Mouse (Mus musculus) erythroblast, embryonic 14.5 days (primary cell): ENCODE data around the gene Erc1. TPM values are rescaled to one million over a fixed set of nuclear protein-coding genes. Genes with fewer than 3 reads are reported as not detected.

Experiments used
- H3K27me3 ChIP-seq: 2 replicates; pipeline ENCODE4 v1.6.1; 2012; ENCODE audit warnings: inconsistent platforms; ENCODE audit not compliant: control insufficient read depth
- H3K36me3 ChIP-seq: 2 replicates; pipeline ENCODE4 v1.6.1; 2012; ENCODE audit warnings: mild to moderate bottlenecking, inconsistent platforms; ENCODE audit not compliant: control insufficient read depth
- H3K4me1 ChIP-seq: 2 replicates; pipeline ENCODE4 v1.6.1; 2012; ENCODE audit warnings: inconsistent platforms; ENCODE audit not compliant: control insufficient read depth
- H3K4me3 ChIP-seq: replicated peaks from 2 replicates; pipeline ENCODE3; 2012; ENCODE audit warnings: moderate library complexity, mild to moderate bottlenecking, inconsistent platforms
- H3K9me3 ChIP-seq: 2 replicates; pipeline ENCODE4 v1.6.1; 2012; ENCODE audit warnings: low read length, inconsistent platforms, mixed read lengths; ENCODE audit not compliant: control insufficient read depth
- GATA1 ChIP-seq: IDR thresholded peaks from 2 replicates; pipeline ENCODE4 v1.6.1; 2012; ENCODE audit warnings: low read length, inconsistent platforms, mixed read lengths
- TAL1 ChIP-seq: IDR thresholded peaks from 3 replicates; pipeline ENCODE4 v1.6.1; 2012; ENCODE audit warnings: low read length, inconsistent platforms, mixed read lengths
- polyA plus RNA-seq: library from polyadenylated mRNA; stranded (reverse); fragments of >175 nt; gene quantifications from 2 replicates; pipeline ENCODE4 v1.2.3, GENCODE M21; 2012

Erc1 gene
- polyA plus RNA-seq, 1 experiment: 0.15 TPM

DNA sequence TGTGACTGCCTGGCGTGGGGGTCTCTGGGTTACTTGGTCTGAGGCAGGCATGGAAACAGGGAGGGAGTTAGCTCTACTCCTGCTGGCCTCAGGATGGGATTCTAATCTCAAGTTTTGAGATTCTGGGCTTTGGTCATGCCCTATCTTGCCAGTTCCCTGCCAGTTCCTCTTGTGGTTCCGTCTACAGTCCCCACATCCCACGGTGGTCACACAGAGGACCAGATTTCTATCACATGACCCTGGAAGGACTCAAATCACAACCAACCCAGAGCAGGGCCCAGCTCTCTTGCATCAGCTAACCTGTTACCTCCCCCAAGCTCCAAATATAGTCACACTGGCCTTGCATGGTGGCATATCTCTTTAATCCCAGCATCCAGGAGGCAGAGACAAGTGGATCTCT, 318.3 kb downstream of the Erc1 start:
- Histone ChIP-seq H3K4me3 (no peak overlapping the region), H3K27me3 (no peaks in the 10 kb centered on the region), H3K4me1 (no peaks in the 10 kb centered on the region), H3K36me3 (no peaks in the 10 kb centered on the region), H3K9me3 (no peaks in the 10 kb centered on the region)
- no peak for TF ChIP-seq GATA1
- no peak for TF ChIP-seq TAL1

DNA sequence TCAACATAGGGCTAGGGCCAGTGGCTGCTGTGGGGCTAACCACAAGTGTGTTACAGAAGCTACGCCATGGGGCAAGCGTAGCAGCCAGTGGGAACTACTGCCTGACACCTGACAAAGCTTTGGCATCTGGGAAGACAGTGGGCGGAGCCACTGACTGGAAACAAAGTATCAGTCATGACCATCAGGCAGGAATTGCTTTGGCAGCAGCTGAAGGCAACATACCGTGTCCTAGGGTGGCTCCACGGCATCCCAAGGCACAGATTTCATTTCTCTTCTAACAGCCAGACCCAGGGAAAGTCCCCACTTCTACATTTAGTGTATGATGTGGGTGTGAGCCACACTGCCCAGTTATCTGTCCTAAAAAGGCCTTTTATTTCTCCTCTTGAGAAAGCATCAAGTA, 321.5 kb downstream of the Erc1 start:
- TF ChIP-seq TAL1: no peak
- TF ChIP-seq GATA1: no peak
- H3K9me3 ChIP-seq: no peaks in the 10 kb centered on the region
- H3K36me3 ChIP-seq: no peaks in the 10 kb centered on the region
- H3K4me3 ChIP-seq: no peak overlapping the region
- no peaks in the 10 kb centered on the region for H3K27me3 ChIP-seq
- H3K4me1 ChIP-seq: no peaks in the 10 kb centered on the region

- Histone ChIP-seq H3K9me3 (no peaks in the 10 kb centered on the region), H3K27me3 (no peaks in the 10 kb centered on the region), H3K36me3 (no peaks in the 10 kb centered on the region), H3K4me3 (no peak overlapping the region), H3K4me1 (no peaks in the 10 kb centered on the region)
- TF ChIP-seq GATA1: no peak
- no peak for TF ChIP-seq TAL1
Measured at GRCm38 (mm10) chr6:119521931-119522391, 326.0 kb downstream of the Erc1 start.

- H3K27me3 ChIP-seq: no peaks in the 10 kb centered on the region
- no peaks in the 10 kb centered on the region for H3K4me1 ChIP-seq
- TF ChIP-seq GATA1 (no peak), TAL1 (no peak)
- H3K4me3 ChIP-seq: no peak overlapping the region
- H3K36me3 ChIP-seq: no peaks in the 10 kb centered on the region
- no peaks in the 10 kb centered on the region for H3K9me3 ChIP-seq
Measured at GRCm38 (mm10) chr6:119521482-119521900, 326.5 kb downstream of the Erc1 start.

Other genes starting within 250 kb of the Erc1 start
- 2.0 and 2.1 TPM in 2 replicates for gene Rad52, start 54.5 kb upstream of the Erc1 start, polyA plus RNA-seq
- 3.1 and 4.3 TPM in 2 replicates for gene Wnk1, start 190.5 kb upstream of the Erc1 start, polyA plus RNA-seq
- gene Ninj2, start 245.2 kb upstream of the Erc1 start, polyA plus RNA-seq: not detected in 2 replicates